Mouse (Mus musculus) left cerebral cortex, postnatal 14 days (tissue): ENCODE measurements at regions not wholly inside any gene's neighbourhood (a gene's known extent, or its start where the extent isn't known, plus 50 kb on each side); places are given as distances from the start of the nearest gene placed in this dataset.

ENCODE experiments used
- DNase-seq, 2 experiments: peaks; one replicate each; pipeline ENCODE4 v3.0.0; 2021 to 2022; ENCODE audit warnings: low spot score in 2 of 2, mixed read lengths in 1 of 2
- intact Hi-C: fragments of 180-260 bp; cut with DNase I; formaldehyde crosslinking; loops from one replicate; pipeline ENCODE4 v1.15.1; 2025

GRCm38 (mm10) chr13:63748788-63749187 lies 66.3 kb upstream of the Ercc6l2 start:
- DNase-seq: no peak
- intact Hi-C loops: no loop called here

DNA sequence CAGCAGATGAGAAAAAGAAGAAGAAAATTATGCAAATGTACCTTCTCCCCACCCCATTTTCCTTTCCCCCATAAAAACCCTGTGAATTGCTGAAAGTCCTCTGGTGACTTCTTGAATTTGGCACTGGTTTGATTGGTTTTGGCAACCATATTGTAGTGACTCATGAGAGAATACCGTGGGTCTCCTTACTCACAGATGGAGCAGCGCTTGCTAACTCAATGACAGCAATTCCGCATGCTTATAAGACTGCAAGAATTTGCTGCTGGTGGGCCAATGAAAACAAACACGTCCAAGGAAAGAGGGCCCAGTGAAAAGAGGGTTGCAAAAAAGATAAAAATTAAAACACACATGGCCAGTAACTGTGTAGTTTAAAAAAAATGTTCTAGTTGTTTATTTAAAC lies 65.0 kb upstream of the Ercc6l2 start:
- peak; percentile 11 to 38 for DNase-seq
- intact Hi-C loops: no loop called here

- intact Hi-C loops: no loop called here
- DNase-seq: no peak
Observed at GRCm38 (mm10) chr13:63751196-63751595, 63.8 kb upstream of the Ercc6l2 start.

- intact Hi-C loops: no loop called here
- no peak for DNase-seq
Observed at GRCm38 (mm10) chr13:63757061-63757460, 58.0 kb upstream of the Ercc6l2 start.

DNA sequence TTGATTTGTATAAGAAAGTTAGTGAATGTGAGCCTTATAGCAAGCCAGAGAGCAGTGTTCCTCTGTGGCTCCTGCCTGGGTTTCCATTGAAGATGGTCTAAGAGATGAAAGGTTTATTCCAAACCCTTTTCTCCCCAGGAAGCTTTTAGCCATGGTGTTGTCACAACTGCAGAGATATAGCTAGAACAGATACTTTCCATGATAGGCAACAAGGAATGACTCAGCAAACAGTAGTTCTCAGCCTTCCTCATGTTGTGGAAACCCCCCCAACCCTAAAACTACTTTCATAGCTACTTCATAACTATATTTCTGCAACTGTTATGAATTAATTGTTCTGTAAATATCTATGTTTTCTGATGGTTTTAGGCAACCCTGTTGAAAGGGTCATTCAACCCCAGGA lies 53.5 kb upstream of the Ercc6l2 start:
- intact Hi-C loops: no loop called here
- DNase-seq: no peak
